Mouse (Mus musculus): ENCODE results near the gene S100a16. TPM values are rescaled to one million over a fixed set of nuclear protein-coding genes. Genes with fewer than 3 reads are reported as not detected.

Gene S100a16
- polyA plus RNA-seq, 1 experiment = 89.4 TPM

- Histone ChIP-seq H3K27ac (replicated peaks; ENCODE audit: low read depth, low read length) (no peak overlapping the region), H3K4me1 (ENCODE audit: control insufficient read depth, insufficient read depth, insufficient read length, low read length) (peaks cover 3% of the 10 kb centered on the region; the same call in 1 of the 2 replicates), H3K4me3 (ENCODE audit: insufficient read depth, low read depth, low read length) (no peak overlapping the region)
Measured at GRCm38 (mm10) chr3:90550421-90550790, 13.4 kb downstream of the S100a16 start.

GRCm38 (mm10) chr3:90552231-90552630 lies 15.2 kb downstream of the S100a16 start:
- H3K27ac ChIP-seq (replicated peaks; ENCODE audit: low read depth, low read length) = no peak overlapping the region
- peaks cover 3% of the 10 kb centered on the region for H3K4me1 ChIP-seq (ENCODE audit: control insufficient read depth, insufficient read depth, insufficient read length, low read length)
- H3K4me3 ChIP-seq (ENCODE audit: insufficient read depth, low read depth, low read length) = no peak overlapping the region

GRCm38 (mm10) chr3:90555954-90556353 lies 18.9 kb downstream of the S100a16 start:
- no peaks in the 10 kb centered on the region; the same call in 1 of the 2 replicates for H3K4me1 ChIP-seq (ENCODE audit: control insufficient read depth, insufficient read depth, insufficient read length, low read length)
- no peak overlapping the region for H3K27ac ChIP-seq (replicated peaks; ENCODE audit: low read depth, low read length)
- no peak overlapping the region for H3K4me3 ChIP-seq (ENCODE audit: insufficient read depth, low read depth, low read length)

- Histone ChIP-seq H3K27ac (replicated peaks; ENCODE audit: low read depth, low read length) (no peak within 1 kb of the TSS), H3K4me3 (ENCODE audit: insufficient read depth, low read depth, low read length) (no peak within 1 kb of the TSS), H3K4me1 (ENCODE audit: control insufficient read depth, insufficient read depth, insufficient read length, low read length) (no peaks in the 10 kb centered on the region; the same call in 1 of the 2 replicates)
Measured at GRCm38 (mm10) chr3:90560008-90560628, 23.1 kb downstream of the S100a16 start, which contains the start of gene S100a3. Gene S100a3, plus strand, starts transcription at chr3:90560578.

GRCm38 (mm10) chr3:90574691-90575090 lies 37.6 kb downstream of the S100a16 start:
- Histone ChIP-seq H3K4me3 (ENCODE audit: insufficient read depth, low read depth, low read length) (no peak overlapping the region), H3K27ac (replicated peaks; ENCODE audit: low read depth, low read length) (no peak overlapping the region), H3K4me1 (ENCODE audit: control insufficient read depth, insufficient read depth, insufficient read length, low read length) (no peaks in the 10 kb centered on the region)

GRCm38 (mm10) chr3:90575320-90575719 lies 38.3 kb downstream of the S100a16 start:
- H3K27ac ChIP-seq (replicated peaks; ENCODE audit: low read depth, low read length) = no peak overlapping the region
- no peaks in the 10 kb centered on the region for H3K4me1 ChIP-seq (ENCODE audit: control insufficient read depth, insufficient read depth, insufficient read length, low read length)
- no peak overlapping the region for H3K4me3 ChIP-seq (ENCODE audit: insufficient read depth, low read depth, low read length)

- Histone ChIP-seq H3K4me3 (ENCODE audit: insufficient read depth, low read depth, low read length) (no peak overlapping the region), H3K27ac (replicated peaks; ENCODE audit: low read depth, low read length) (no peak overlapping the region), H3K4me1 (ENCODE audit: control insufficient read depth, insufficient read depth, insufficient read length, low read length) (no peaks in the 10 kb centered on the region)
Measured at GRCm38 (mm10) chr3:90576351-90577001, 39.4 kb downstream of the S100a16 start.

GRCm38 (mm10) chr3:90579433-90579832 lies 42.4 kb downstream of the S100a16 start:
- Histone ChIP-seq H3K27ac (replicated peaks; ENCODE audit: low read depth, low read length) (no peak overlapping the region), H3K4me1 (ENCODE audit: control insufficient read depth, insufficient read depth, insufficient read length, low read length) (no peaks in the 10 kb centered on the region), H3K4me3 (ENCODE audit: insufficient read depth, low read depth, low read length) (no peak overlapping the region)

GRCm38 (mm10) chr3:90581141-90581540 lies 44.1 kb downstream of the S100a16 start:
- Histone ChIP-seq H3K4me1 (ENCODE audit: control insufficient read depth, insufficient read depth, insufficient read length, low read length) (peaks cover 3% of the 10 kb centered on the region; the same call in 1 of the 2 replicates), H3K27ac (replicated peaks; ENCODE audit: low read depth, low read length) (no peak overlapping the region), H3K4me3 (ENCODE audit: insufficient read depth, low read depth, low read length) (no peak overlapping the region)

- Histone ChIP-seq H3K4me1 (ENCODE audit: control insufficient read depth, insufficient read depth, insufficient read length, low read length) (peaks cover 12% of the 10 kb centered on the region), H3K4me3 (ENCODE audit: insufficient read depth, low read depth, low read length) (no peak overlapping the region), H3K27ac (replicated peaks; ENCODE audit: low read depth, low read length) (no peak overlapping the region)
Measured at GRCm38 (mm10) chr3:90582156-90582555, 45.1 kb downstream of the S100a16 start.

GRCm38 (mm10) chr3:90582556-90582955 lies 45.5 kb downstream of the S100a16 start:
- Histone ChIP-seq H3K4me3 (ENCODE audit: insufficient read depth, low read depth, low read length) (no peak overlapping the region), H3K27ac (replicated peaks; ENCODE audit: low read depth, low read length) (no peak overlapping the region), H3K4me1 (ENCODE audit: control insufficient read depth, insufficient read depth, insufficient read length, low read length) (peaks cover 15% of the 10 kb centered on the region)

GRCm38 (mm10) chr3:90583893-90584292 lies 46.8 kb downstream of the S100a16 start:
- H3K4me3 ChIP-seq (ENCODE audit: insufficient read depth, low read depth, low read length) = no peak overlapping the region
- H3K4me1 ChIP-seq (ENCODE audit: control insufficient read depth, insufficient read depth, insufficient read length, low read length) = peaks cover 17% of the 10 kb centered on the region
- H3K27ac ChIP-seq (replicated peaks; ENCODE audit: low read depth, low read length) = 0 out of 2 replicates have a peak overlapping the region, but pooled peaks have one; percentile 37

- Histone ChIP-seq H3K4me3 (ENCODE audit: insufficient read depth, low read depth, low read length) (no peak overlapping the region), H3K27ac (replicated peaks; ENCODE audit: low read depth, low read length) (no peak overlapping the region), H3K4me1 (ENCODE audit: control insufficient read depth, insufficient read depth, insufficient read length, low read length) (peaks cover 24% of the 10 kb centered on the region)
Measured at GRCm38 (mm10) chr3:90585595-90585994, 48.5 kb downstream of the S100a16 start.

- Histone ChIP-seq H3K4me1 (ENCODE audit: control insufficient read depth, insufficient read depth, insufficient read length, low read length) (peaks cover 24% of the 10 kb centered on the region), H3K4me3 (ENCODE audit: insufficient read depth, low read depth, low read length) (no peak overlapping the region), H3K27ac (replicated peaks; ENCODE audit: low read depth, low read length) (peak overlapping the region; percentile 65; the same call in 1 of the 2 replicates)
Measured at GRCm38 (mm10) chr3:90586016-90586643, 49.1 kb downstream of the S100a16 start.

GRCm38 (mm10) chr3:90586906-90587305 lies 49.9 kb downstream of the S100a16 start:
- H3K27ac ChIP-seq (replicated peaks; ENCODE audit: low read depth, low read length) = peak overlapping the region; percentile 65

More at GRCm38 (mm10) chr3:90586906-90587305, 49.9 kb downstream of the S100a16 start:
- Histone ChIP-seq H3K4me3 (ENCODE audit: insufficient read depth, low read depth, low read length) (no peak overlapping the region), H3K4me1 (ENCODE audit: control insufficient read depth, insufficient read depth, insufficient read length, low read length) (peaks cover 24% of the 10 kb centered on the region)
